Mouse (Mus musculus) cerebellum, adult 2 months (tissue): ENCODE measurements around the gene Pip4k2b.
"Not testable (repeated sequence)": the region's sequence is repeated elsewhere in the genome, so short reads cannot be mapped to it uniquely, and the experiment has no call there.

Source experiments
- CTCF ChIP-seq: fragments of 200-500 bp; IDR thresholded peaks from 2 replicates; pipeline ENCODE4 v1.5.1; 2011; ENCODE audit warnings: low read depth, mild to moderate bottlenecking, control low read depth, low read length, moderate library complexity, borderline replicate concordance; ENCODE audit not compliant: insufficient read depth
- POLR2A ChIP-seq: fragments of 200-500 bp; IDR thresholded peaks from 2 replicates; pipeline ENCODE4 v1.6.1; 2011; ENCODE audit warnings: low read length, control low read depth, borderline replicate concordance; ENCODE audit not compliant: insufficient read depth

DNA sequence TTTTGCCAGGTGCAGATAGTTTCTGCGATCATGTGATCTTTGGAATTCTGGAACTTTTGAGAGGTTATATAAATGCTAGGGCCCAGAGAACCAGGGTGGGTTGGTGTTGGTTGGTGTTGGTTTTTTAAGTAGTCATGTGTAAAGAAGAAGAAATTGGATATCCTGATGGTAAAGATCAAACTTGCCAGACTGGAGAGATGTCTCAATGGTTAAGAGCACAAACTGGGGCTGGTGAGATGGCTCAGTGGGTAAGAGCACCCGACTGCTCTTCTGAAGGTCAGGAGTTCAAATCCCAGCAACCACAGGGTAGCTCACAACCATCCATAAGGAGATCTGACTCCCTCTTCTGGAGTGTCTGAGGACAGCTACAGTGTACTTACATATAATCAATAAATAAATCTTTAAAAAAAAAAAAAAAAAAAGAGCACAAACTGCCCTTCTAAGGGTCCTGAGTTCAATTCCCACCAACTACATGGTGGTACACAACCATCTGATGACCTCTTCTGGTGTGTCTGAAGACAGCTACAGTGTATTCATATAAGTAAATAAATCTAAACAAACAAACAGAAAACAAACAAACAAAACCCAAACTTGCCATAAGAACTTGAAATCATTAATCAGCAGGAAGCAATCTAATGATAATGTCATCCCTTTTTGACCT is 46.4 kb upstream of the Pip4k2b start:
- TF ChIP-seq CTCF, POLR2A: not testable (repeated sequence)
